Mouse (Mus musculus) G1E-ER4 (cell line): ENCODE measurements around the gene Hist2h2ac. TPM values are rescaled to one million over a fixed set of nuclear protein-coding genes. Genes with fewer than 3 reads are reported as not detected.
"Not testable (repeated sequence)": the region's sequence is repeated elsewhere in the genome, so short reads cannot be mapped to it uniquely, and the experiment has no call there.

Experiments used
- GATA1 ChIP-seq: IDR thresholded peaks from one replicate; pipeline ENCODE4 v1.8.0; 2012; ENCODE audit warnings: low read length, inconsistent platforms
- polyA plus RNA-seq: library from polyadenylated mRNA; stranded (reverse); fragments of >175 nt; gene quantifications from 2 replicates; pipeline ENCODE4 v1.2.3, GENCODE M21; 2012

Gene Hist2h2ac
- polyA plus RNA-seq, 1 experiment: 6.5 TPM

- TF ChIP-seq GATA1: not testable (repeated sequence)
Measured at GRCm38 (mm10) chr3:96238954-96239793, 18.5 kb upstream of the Hist2h2ac start, which contains the start of gene Hist2h3c2. Gene Hist2h3c2, minus strand, starts transcription at chr3:96239127.

DNA sequence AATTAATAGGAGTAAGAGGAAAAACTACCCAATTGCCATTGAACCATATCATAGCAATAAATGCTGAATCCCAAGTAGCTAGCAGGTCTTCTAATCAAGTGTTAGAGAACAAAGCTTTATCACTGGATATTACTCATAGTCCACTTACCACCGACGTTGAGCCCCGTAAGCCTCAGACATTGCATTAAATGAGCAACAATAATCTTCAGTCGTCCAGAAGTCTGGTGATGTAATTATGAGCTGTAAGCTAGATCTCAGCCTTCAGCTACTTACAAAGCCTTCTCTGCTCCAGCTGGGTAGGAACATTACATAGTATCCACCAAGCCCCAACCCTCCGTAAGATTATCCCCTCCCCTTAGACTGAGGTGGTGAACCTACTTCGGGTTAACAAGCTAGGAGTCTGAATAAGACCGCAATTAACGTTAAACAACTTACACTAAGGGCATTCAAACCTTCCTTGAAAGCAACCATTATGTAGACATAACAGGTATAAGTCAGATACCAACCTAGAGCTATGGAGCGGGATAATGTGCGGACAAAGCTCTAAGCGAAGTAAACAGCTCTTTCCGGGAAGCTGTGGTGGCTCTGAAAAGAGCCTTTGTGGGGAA, 17.3 kb upstream of the Hist2h2ac start:
- TF ChIP-seq GATA1: no peak

DNA sequence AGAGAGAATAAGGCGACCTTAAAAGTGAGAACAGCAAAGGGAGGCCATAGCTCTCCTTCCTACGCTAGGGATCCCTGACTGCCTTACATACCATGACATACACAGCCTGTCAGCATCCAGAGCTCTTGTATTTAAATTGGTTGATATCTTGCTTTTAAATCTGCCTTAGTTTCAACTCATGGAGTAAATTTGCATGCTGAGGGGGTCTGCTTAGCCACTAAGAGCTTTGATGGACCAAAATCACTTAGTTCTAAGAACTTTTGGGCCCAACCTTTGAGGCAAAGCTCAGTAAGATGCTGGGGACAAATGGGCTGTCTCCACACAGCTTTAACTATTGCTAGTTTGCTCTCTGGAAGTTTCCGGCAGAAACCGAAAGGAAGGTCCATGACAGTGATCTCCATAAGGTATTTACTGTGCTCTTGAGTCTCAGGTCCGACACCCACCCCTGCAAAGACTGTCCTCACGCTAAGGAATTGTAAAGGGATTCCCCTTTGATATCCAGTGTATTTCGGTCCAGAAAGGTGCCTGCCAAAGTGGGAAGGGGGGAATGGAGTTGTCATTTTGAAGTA, 16.7 kb upstream of the Hist2h2ac start:
- no peak for TF ChIP-seq GATA1

GRCm38 (mm10) chr3:96236834-96237334, 16.2 kb upstream of the Hist2h2ac start:
- TF ChIP-seq GATA1: no peak

DNA sequence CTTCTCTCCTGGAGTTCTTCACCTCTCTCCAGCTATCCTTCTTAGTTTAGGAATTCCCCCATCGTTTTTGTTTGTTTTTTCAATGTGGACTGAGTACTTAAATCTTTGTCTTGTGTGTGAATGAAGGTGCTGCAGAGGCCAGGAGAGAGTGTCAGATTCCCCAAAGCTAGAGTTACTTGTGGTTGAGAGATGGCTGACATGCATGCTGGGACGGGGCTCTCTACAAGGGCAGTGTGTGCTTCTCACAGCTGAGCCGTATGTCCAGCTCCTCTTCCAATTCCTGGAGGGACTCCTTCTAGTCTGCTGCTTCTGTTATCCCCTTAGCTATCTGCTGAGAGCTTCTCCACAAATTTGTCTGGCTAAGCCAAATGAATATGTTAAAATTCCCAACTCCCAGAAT, 15.2 kb upstream of the Hist2h2ac start:
- TF ChIP-seq GATA1: no peak

- TF ChIP-seq GATA1: no peak
Measured at GRCm38 (mm10) chr3:96234914-96235313, 14.2 kb upstream of the Hist2h2ac start.

DNA sequence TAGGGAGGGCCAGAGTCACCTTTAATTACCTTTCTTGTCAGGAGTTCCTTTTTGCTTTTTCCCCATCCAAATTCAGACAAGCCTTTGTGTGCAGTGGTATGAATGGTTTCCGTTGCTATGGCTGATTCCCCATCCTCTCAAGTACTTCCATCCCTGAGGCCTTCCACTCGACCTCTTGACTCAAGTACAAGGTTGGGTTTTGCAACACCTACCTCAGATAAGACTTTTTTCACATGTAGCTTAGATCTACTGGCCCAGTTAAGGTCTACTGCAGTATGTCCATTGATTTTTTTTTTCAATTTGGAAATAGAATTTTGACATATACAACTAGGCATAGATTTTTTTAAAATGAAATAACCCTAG, 11.1 kb upstream of the Hist2h2ac start:
- TF ChIP-seq GATA1: no peak

- no peak for TF ChIP-seq GATA1
Measured at GRCm38 (mm10) chr3:96230910-96231757, 10.5 kb upstream of the Hist2h2ac start.

- no peak for TF ChIP-seq GATA1
Measured at GRCm38 (mm10) chr3:96230404-96230803, 9.7 kb upstream of the Hist2h2ac start.

DNA sequence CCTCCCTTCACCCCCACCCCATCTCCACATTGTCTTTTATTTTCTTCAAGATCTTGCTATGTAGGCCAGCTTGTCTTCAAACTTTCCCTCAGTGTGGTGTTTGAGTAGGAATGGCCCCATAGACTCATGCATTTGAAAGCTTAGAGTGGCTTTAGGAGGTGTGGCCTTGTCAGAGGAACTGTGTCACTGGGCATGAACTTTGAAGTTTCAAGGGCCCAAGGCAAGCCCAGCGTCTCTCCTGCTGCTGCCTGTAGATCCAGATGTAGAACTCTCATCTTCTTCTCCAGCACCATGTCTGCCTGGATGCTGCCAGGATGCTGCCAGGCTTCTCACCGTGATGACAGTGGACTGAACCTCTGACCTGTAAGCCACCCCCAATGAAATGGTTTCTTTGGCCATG, 8.1 kb upstream of the Hist2h2ac start:
- no peak for TF ChIP-seq GATA1

- no peak for TF ChIP-seq GATA1
Measured at GRCm38 (mm10) chr3:96226695-96227648, 6.3 kb upstream of the Hist2h2ac start.

DNA sequence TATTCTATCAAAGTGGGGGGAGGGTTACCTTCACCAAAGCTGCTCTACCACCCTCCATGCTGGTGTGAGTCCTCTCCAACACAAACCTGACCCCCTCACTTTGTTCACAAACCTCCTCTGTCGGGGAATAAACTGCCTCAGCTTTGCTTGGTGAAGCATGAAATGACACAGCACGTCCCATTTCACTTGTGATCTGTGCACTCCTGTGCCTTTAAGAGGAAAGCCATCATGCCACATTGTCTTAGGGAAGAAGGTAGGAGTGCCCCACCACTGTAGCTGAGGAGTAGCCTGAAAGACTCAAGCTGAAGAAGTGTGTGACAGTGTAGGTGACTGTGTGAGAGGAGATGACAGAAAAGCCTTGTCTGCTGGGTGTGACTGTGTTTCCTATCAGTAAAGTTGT, 4.7 kb upstream of the Hist2h2ac start:
- no peak for TF ChIP-seq GATA1

DNA sequence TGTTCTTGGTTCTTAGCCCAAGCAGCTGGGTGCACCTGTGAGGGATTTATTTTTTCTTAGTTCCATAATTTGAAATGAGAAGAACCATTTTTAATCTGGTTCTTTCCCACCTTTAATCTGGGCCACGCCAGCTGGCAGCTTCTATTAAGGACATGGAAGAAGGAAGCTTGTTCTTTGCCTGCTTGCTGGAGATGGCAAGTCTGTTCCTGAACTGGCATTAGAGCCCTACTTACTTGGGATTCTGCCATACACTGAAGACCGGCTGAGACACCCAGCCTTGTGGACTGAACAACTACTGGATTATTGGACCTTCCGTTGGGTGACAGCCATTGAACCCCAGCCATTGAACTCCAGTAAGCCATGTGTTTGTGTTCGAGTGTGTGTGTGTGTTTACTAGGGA, 2.1 kb upstream of the Hist2h2ac start:
- TF ChIP-seq GATA1: no peak

- TF ChIP-seq GATA1: no peak
Measured at GRCm38 (mm10) chr3:96221640-96222038, 959 bp upstream of the Hist2h2ac start.
